Mouse (Mus musculus) neural tube, embryonic 11.5 days (tissue): ENCODE measurements around the gene Dnah5. TPM values are rescaled to one million over a fixed set of nuclear protein-coding genes. Genes with fewer than 3 reads are reported as not detected.

Source experiments
- ATAC-seq: fragments of 200-750 bp; cut with Nextera tagmentation; 2 replicates; pipeline ENCODE4 v1.8.0; 2017; ENCODE audit warnings: moderate number of reproducible peaks, mild to moderate bottlenecking, moderate TSS enrichment, moderate library complexity; ENCODE audit not compliant: insufficient read depth, low FRiP score, low TSS enrichment
- DNase-seq: peaks from one replicate; pipeline ENCODE4 v3.0.0-alpha.2; 2015; ENCODE audit warnings: low spot score
- H3K27ac ChIP-seq: fragments of 300-500 bp; sonication (generic); 2 replicates; pipeline ENCODE4 v1.5.1; 2014; ENCODE audit warnings: low read depth, mild to moderate bottlenecking, low read length
- H3K27me3 ChIP-seq: fragments of 300-500 bp; sonication (generic); 2 replicates; pipeline ENCODE4 v1.6.1; 2014; ENCODE audit warnings: mild to moderate bottlenecking, low read length, mixed read lengths; ENCODE audit not compliant: control insufficient read depth, insufficient read depth
- H3K36me3 ChIP-seq: fragments of 300-500 bp; sonication (generic); 2 replicates; pipeline ENCODE4 v1.6.1; 2014; ENCODE audit warnings: mild to moderate bottlenecking, low read length, moderate library complexity, mixed read lengths; ENCODE audit not compliant: control insufficient read depth, insufficient read depth
- H3K4me1 ChIP-seq: fragments of 300-500 bp; sonication (generic); 2 replicates; pipeline ENCODE4 v1.6.1; 2014; ENCODE audit warnings: low read length, mixed read lengths; ENCODE audit not compliant: control insufficient read depth, insufficient read depth
- H3K4me2 ChIP-seq: fragments of 300-500 bp; sonication (generic); 2 replicates; pipeline ENCODE4 v1.6.1; 2014; ENCODE audit warnings: low read depth, mild to moderate bottlenecking, moderate library complexity
- H3K4me3 ChIP-seq: fragments of 300-500 bp; sonication (generic); 2 replicates; pipeline ENCODE4 v1.5.1; 2014; ENCODE audit warnings: low read depth, low read length
- H3K9ac ChIP-seq: fragments of 300-500 bp; sonication (generic); 2 replicates; pipeline ENCODE4 v1.6.1; 2014; ENCODE audit warnings: mild to moderate bottlenecking, low read length
- H3K9me3 ChIP-seq: fragments of 300-500 bp; sonication (generic); 2 replicates; pipeline ENCODE4 v1.6.1; 2016; ENCODE audit warnings: low read length; ENCODE audit not compliant: control insufficient read depth
- WGBS: fragments of 180-500 bp; shearing (Covaris S2); extraction: QIAGEN DNeasy Blood & Tissue Kit; methylation state at CpG from one replicate; pipeline ENCODE4 v1.1.7; 2014; 5-methylcytosine and 5-hydroxymethylcytosine counted together
- polyA plus RNA-seq: library from polyadenylated mRNA; unstranded; fragments of >200 nt; fragmentation: Nextera tagmentation; extraction: Ambion mirVana; gene quantifications from 2 replicates; pipeline ENCODE4 v1.2.1, GENCODE M21; 2014

The Dnah5 gene
- 0.11 and 0.15 TPM in 2 replicates for polyA plus RNA-seq

DNA sequence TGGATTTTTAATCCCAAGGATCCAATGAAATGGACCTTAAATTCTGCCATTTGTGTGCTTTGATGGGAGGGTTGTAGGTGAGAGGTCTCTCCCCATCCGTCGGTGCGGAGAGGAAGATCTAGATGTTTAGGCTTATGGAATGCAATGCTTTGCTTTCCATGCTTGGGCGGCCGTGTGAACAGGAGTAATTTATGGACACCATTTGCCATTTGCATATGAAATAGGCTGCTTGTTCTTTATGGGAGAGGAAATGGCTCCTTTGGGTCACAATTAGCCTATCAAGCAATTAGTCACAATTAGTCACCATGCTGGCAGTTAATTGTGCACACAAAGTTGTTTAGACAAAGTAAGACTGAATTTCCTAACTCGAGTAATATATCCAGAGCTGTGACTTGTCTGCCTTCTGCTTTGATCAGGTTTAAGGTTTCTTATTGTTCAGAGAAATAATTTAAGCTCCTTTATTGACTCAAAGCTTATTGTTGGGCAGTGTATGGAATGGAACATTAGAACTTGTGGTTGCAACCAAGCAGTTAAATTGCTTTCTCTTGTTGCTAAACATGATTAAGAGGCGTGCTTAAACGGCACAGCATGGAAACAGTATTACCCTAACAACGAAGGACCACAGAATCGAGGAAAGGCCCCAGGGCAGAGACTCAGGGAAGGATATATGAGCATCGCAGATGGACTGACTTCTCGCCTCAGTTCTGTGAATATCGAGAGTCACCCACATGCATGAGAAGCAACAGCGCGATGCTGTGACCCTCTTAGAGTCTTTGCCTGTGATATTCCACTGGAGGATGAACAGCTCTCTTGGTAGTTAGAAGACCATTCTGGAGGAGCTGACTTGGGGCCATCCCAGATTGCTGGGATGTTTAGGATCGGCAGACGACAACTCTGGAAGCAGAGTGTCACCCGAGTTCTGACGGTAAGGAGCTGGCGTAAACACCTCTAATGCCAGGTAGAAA, at the start of gene Dnah5:
Gene Dnah5 (plus strand): TSS at position 642 of the 965 bp plus-strand sequence.
- Histone ChIP-seq H3K4me3 (no peak within 1 kb of the TSS), H3K4me2 (no peak within 1 kb of the TSS), H3K9me3 (no peaks in the 10 kb centered on the region), H3K9ac (no peak within 1 kb of the TSS), H3K4me1 (no peaks in the 10 kb centered on the region), H3K36me3 (no peaks in the 10 kb centered on the region), H3K27me3 (peaks cover 43% of the 10 kb centered on the region), H3K27ac (no peak within 1 kb of the TSS)
- WGBS, result 33% methylated on average over 20 of the region's 20 CpGs
- DNase-seq (peak; percentile 40), ATAC-seq (peak; percentile 83)

DNA sequence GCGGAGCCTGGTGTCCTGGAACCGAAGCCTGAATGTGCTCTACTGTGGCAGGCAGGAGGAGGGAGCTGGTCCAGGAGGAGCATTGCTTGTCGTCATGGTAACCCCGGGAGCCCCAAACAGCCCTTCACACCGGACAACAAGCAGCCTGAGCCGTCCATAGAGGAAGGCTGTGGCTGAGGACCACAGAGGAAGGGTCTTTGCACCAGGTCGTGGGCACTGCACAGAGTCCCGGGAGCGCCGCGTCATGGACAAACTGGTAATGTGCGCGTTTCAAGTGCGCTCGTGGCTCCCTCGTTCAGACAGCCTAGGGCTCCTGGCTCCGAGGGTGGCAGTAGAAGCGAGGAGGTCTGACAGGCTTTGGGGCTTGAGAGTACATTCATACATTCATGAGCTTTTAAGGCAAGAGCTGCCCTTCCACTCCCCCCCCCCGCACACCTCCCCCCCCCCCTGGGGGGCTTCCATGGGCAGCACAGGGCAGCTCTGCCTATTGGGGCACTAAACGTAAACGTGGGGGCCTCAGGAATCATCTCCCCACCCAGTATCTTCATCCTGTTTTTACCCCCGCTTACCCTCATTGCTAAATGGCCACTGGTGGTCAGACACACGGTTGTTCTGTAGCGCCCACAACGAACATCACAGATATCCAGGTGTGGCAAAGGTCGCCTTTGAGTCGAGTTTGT, 48.6 kb upstream of the Dnah5 start:
- no peaks in the 10 kb centered on the region for H3K36me3 ChIP-seq
- no peaks in the 10 kb centered on the region for H3K27me3 ChIP-seq
- DNase-seq (peak; percentile 72), ATAC-seq (peak; percentile 88)
- 10% methylated on average over 26 of the region's 27 CpGs for WGBS
- H3K9ac ChIP-seq, result 0 out of 2 replicates have a peak overlapping the region, but pooled peaks have one; percentile 5
- H3K9me3 ChIP-seq, result no peaks in the 10 kb centered on the region
- H3K27ac ChIP-seq, result no peak overlapping the region
- H3K4me1 ChIP-seq, result 0 out of 2 replicates have a peak, but pooled peaks cover 2% of the 10 kb centered on the region
- H3K4me3 ChIP-seq, result peak overlapping the region; percentile 18
- H3K4me2 ChIP-seq, result peak overlapping the region; percentile 50

DNA sequence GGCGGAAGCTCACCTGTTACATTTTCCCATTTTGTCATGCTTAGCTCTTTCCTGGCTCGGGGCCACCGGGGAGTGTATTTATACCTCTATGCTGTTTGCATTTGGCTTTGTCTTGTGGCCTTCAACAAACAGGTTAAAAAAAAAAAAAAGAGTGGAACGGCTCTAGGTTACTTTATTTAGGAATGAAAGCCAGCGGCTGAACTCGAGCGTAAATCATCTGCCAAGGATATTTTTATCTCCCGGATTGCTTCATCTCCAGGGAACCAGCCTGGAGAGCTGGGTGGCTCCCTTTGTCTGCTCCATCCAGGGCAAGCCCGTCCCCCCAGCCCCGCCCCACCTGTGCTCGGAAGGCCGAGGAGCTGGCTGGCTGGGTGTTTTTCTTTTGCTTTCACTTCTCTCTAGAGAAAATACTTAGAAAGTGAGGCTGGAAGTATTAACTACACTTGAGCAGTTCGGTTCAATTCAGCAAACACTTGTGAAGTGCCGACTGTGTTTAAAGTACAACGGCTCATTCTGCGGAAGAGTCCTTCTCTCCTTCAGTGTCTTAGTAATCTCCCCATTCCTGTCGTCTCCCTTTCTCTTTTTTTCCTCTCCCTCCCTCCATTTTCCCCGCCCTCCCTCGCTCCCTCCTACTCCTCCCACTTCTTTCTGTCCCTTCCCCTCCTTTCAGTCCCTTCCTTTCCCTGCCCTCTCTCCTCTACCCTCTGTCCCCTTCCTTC, 44.6 kb upstream of the Dnah5 start:
- Histone ChIP-seq H3K4me3 (peak overlapping the region; percentile 24), H3K4me2 (peak overlapping the region; percentile 35), H3K9ac (peak overlapping the region; percentile 15), H3K27ac (no peak overlapping the region), H3K36me3 (no peaks in the 10 kb centered on the region), H3K27me3 (no peaks in the 10 kb centered on the region), H3K4me1 (0 out of 2 replicates have a peak, but pooled peaks cover 2% of the 10 kb centered on the region), H3K9me3 (no peaks in the 10 kb centered on the region)
- ATAC-seq (no peak), DNase-seq (peak; percentile 56)
- WGBS, result 4% methylated on average over 19 of the region's 19 CpGs

DNA sequence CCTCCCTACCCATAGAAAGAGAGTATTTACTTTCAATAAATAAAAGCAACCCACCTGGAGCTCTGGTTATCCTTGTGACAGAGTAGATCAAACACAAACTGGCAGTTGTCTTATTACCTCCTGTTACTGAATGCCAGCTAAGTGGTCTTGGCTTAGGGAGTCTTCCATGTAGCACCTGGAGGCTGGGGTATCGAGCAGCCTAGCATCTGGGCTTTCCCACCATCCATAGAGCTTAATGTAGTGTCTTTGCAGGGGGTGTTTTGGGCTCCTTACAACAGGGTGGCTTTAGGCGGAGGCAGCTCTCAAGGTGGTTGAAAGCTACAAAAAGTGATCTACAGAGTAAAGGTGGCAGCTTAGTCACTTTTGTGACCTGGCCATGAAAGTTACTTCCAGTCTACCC, 41.3 kb upstream of the Dnah5 start:
- Histone ChIP-seq H3K27me3 (no peaks in the 10 kb centered on the region), H3K4me1 (0 out of 2 replicates have a peak, but pooled peaks cover 2% of the 10 kb centered on the region), H3K4me3 (no peak overlapping the region), H3K27ac (no peak overlapping the region), H3K9ac (no peak overlapping the region), H3K9me3 (no peaks in the 10 kb centered on the region), H3K4me2 (no peak overlapping the region), H3K36me3 (no peaks in the 10 kb centered on the region)
- 94% methylated on average over 2 of the region's 2 CpGs for WGBS
- DNase-seq, result no peak
- no peak for ATAC-seq

DNA sequence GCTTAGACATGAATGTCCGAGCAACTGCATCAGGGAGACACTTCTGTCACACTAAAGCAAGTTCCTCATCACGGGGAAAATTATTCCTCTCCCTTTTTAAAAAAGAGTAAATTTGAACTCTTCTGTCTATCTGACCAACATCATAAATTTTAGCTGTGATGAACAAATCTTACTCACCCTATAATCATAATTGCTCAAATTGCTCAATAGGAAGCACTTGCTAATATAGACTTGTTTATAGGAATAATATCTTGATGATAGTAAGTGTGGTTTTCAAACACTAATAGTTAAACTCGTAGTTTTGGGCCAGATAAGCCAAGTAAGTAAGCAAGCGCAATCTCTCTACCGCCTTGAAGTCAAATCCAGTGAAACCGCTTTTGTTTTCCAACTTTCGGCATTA, 38.3 kb upstream of the Dnah5 start:
- no peak overlapping the region for H3K27ac ChIP-seq
- H3K9ac ChIP-seq, result no peak overlapping the region
- H3K27me3 ChIP-seq, result no peaks in the 10 kb centered on the region
- H3K4me3 ChIP-seq, result no peak overlapping the region
- no peaks in the 10 kb centered on the region for H3K9me3 ChIP-seq
- ATAC-seq (no peak), DNase-seq (no peak)
- 88% methylated on average over 7 of the region's 7 CpGs for WGBS
- no peak overlapping the region for H3K4me2 ChIP-seq
- no peaks in the 10 kb centered on the region for H3K36me3 ChIP-seq
- H3K4me1 ChIP-seq, result no peaks in the 10 kb centered on the region

DNA sequence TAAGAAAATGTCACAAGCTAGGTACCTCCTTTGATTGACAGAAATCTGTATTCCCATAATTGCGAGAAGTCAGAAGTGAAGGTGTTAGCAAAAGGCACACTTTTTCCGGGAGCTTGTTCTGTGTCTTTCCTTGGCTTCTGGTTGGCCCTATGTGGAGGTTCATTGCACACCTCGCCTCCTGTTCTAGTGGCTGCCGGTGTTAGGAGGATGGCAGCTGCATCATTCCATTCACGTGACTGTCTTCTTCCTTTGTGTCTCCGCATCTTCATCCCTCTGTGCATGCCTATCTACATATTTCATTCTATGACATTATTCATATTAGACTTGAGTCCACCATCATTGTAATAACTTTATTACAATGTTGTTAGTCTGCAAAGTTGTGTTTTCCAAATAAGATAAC, 37.5 kb upstream of the Dnah5 start:
- Histone ChIP-seq H3K4me3 (no peak overlapping the region), H3K4me2 (no peak overlapping the region), H3K4me1 (no peaks in the 10 kb centered on the region), H3K27me3 (no peaks in the 10 kb centered on the region), H3K27ac (no peak overlapping the region), H3K9ac (no peak overlapping the region), H3K36me3 (no peaks in the 10 kb centered on the region), H3K9me3 (no peaks in the 10 kb centered on the region)
- DNase-seq (no peak), ATAC-seq (no peak)
- WGBS, result 87% methylated on average over 6 of the region's 6 CpGs

DNA sequence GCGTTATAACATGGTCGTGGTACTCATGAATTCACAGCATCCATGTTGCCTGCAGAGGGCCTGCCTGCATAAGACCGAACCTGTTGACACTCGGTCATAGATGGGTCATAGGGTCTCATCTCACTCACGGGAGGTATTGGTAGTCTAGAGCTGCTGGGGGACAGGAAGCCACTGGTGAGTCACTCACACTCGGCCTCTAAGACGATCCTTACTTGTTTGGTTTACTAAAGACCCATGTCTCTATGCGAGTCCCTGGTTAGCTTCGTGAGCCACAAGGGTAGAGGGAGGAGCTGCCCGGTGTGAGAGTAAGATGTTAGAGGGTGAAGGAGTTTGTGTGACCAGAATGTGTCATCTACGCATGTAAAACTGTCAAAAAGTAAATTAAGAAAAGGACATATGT, 24.6 kb upstream of the Dnah5 start:
- Histone ChIP-seq H3K36me3 (no peaks in the 10 kb centered on the region), H3K9ac (no peak overlapping the region), H3K4me1 (no peaks in the 10 kb centered on the region), H3K4me3 (no peak overlapping the region), H3K9me3 (no peaks in the 10 kb centered on the region), H3K4me2 (no peak overlapping the region), H3K27me3 (no peaks in the 10 kb centered on the region), H3K27ac (no peak overlapping the region)
- DNase-seq, result no peak
- ATAC-seq, result no peak
- WGBS, result 93% methylated on average over 11 of the region's 11 CpGs

DNA sequence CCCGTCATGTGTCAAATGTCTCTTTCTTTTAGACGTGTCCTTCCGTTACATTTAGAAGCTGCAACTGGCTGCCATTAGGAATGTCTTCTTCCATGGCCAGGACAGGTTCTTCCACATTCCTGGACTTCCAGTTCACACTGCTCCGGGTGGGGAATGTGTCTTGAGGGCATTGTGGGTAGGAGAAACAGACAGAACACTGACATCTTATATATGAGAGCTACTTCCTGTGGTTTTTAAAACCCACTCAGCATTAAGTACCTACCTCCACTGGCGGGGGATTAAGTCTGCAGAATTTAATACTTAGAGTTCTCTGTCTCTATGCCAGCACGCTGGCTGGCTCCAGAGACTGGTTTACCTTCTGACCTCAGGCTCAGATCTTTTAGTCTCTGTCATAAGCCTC, 24.0 kb upstream of the Dnah5 start:
- no peak overlapping the region for H3K4me2 ChIP-seq
- no peak overlapping the region for H3K4me3 ChIP-seq
- H3K4me1 ChIP-seq, result no peaks in the 10 kb centered on the region
- no peak overlapping the region for H3K27ac ChIP-seq
- 87% methylated on average over 6 of the region's 6 CpGs for WGBS
- H3K9ac ChIP-seq, result no peak overlapping the region
- H3K27me3 ChIP-seq, result no peaks in the 10 kb centered on the region
- DNase-seq, result no peak
- ATAC-seq, result no peak
- H3K9me3 ChIP-seq, result no peaks in the 10 kb centered on the region
- no peaks in the 10 kb centered on the region for H3K36me3 ChIP-seq
